Mouse (Mus musculus) lung, embryonic 14.5 days (tissue): ENCODE data around the gene Cfap99. TPM values are rescaled to one million over a fixed set of nuclear protein-coding genes. Genes with fewer than 3 reads are reported as not detected.

Experiments
- ATAC-seq: fragments of 200-750 bp; cut with Nextera tagmentation; 2 replicates; pipeline ENCODE4 v1.8.0; 2017; ENCODE audit warnings: mild to moderate bottlenecking, moderate TSS enrichment, moderate library complexity; ENCODE audit not compliant: insufficient read depth
- DNase-seq: peaks from one replicate; pipeline ENCODE4 v3.0.0-alpha.2; 2015
- H3K27ac ChIP-seq: fragments of 300-500 bp; sonication (generic); 2 replicates; pipeline ENCODE4 v1.5.1; 2014; ENCODE audit warnings: low read depth, mild to moderate bottlenecking, moderate library complexity
- H3K27me3 ChIP-seq: fragments of 300-500 bp; sonication (generic); 2 replicates; pipeline ENCODE4 v1.6.1; 2014; ENCODE audit warnings: low read length, control low read depth; ENCODE audit not compliant: insufficient read depth
- H3K36me3 ChIP-seq: fragments of 300-500 bp; sonication (generic); 2 replicates; pipeline ENCODE4 v1.6.1; 2014; ENCODE audit warnings: control low read depth; ENCODE audit not compliant: insufficient read depth
- H3K4me1 ChIP-seq: fragments of 300-500 bp; sonication (generic); 2 replicates; pipeline ENCODE4 v1.6.1; 2014; ENCODE audit warnings: antibody characterized with exemption, control low read depth; ENCODE audit not compliant: insufficient read depth
- H3K4me2 ChIP-seq: fragments of 300-500 bp; sonication (generic); 2 replicates; pipeline ENCODE4 v1.6.1; 2014; ENCODE audit warnings: mild to moderate bottlenecking
- H3K4me3 ChIP-seq: fragments of 300-500 bp; sonication (generic); 2 replicates; pipeline ENCODE4 v1.5.1; 2014; ENCODE audit warnings: low read depth, low read length
- H3K9ac ChIP-seq: fragments of 300-500 bp; sonication (generic); 2 replicates; pipeline ENCODE4 v1.6.1; 2014
- H3K9me3 ChIP-seq: fragments of 300-500 bp; sonication (generic); 2 replicates; pipeline ENCODE4 v1.6.1; 2016; ENCODE audit warnings: low read depth, low read length, control low read depth
- CTCF ChIP-seq: IDR thresholded peaks from 2 replicates; pipeline ENCODE4 v1.5.1; 2016; ENCODE audit warnings: antibody characterized with exemption, low read depth
- WGBS: fragments of 180-500 bp; shearing (Covaris S2); extraction: QIAGEN DNeasy Blood & Tissue Kit; methylation state at CpG from one replicate; pipeline ENCODE4 v1.1.7; 2014; 5-methylcytosine and 5-hydroxymethylcytosine counted together
- polyA plus RNA-seq: library from polyadenylated mRNA; unstranded; fragments of >200 nt; fragmentation: Nextera tagmentation; extraction: Ambion mirVana; gene quantifications from 2 replicates; pipeline ENCODE4 v1.2.1, GENCODE M21; 2014

Cfap99 gene
- polyA plus RNA-seq, 1 experiment from 2014 or later = not detected

DNA sequence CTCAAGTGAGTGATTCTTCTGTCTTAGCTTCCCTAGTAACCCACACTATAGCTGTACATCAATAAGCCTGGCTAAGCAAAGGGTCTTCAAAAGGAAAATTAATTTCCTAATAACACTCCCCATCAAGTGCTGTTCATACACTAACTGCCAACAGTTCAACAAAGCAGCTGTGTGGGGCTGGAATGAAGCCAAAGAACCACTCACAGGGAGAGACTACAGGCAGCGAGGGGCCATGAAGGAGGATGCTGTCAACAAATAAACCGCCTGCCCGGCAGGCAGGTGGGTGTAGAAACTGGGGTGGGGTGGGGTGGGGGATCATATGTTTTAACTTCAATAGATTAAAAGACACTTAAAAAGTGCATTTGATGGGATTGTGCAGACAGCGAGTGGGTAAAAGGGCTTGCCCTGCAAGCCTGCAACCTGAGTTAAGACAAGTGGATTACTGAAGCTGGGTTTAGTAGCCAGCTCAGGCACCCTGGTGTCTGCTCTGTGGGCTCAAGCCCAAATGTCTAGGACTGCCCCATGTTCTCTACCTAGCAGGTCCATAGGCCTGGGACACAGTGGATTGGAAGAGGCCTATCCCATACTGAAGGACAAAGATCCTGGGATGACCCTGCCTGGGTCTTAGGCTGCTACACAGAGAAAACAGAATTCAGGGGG is 36.0 kb upstream of the Cfap99 start:
- H3K27me3 ChIP-seq = no peaks in the 10 kb centered on the region
- peaks cover 21% of the 10 kb centered on the region for H3K4me1 ChIP-seq
- no peak overlapping the region for H3K9ac ChIP-seq
- H3K4me3 ChIP-seq = no peak overlapping the region
- TF ChIP-seq CTCF = no peak
- H3K27ac ChIP-seq = peak overlapping the region; percentile 5; the same call in 1 of the 2 replicates
- peak; percentile 66; the same call in 1 of the 2 replicates for ATAC-seq
- H3K9me3 ChIP-seq = no peaks in the 10 kb centered on the region
- peak; percentile 88 for DNase-seq
- 15% methylated on average over 4 of the region's 4 CpGs for WGBS
- H3K4me2 ChIP-seq = no peak overlapping the region
- no peaks in the 10 kb centered on the region for H3K36me3 ChIP-seq

DNA sequence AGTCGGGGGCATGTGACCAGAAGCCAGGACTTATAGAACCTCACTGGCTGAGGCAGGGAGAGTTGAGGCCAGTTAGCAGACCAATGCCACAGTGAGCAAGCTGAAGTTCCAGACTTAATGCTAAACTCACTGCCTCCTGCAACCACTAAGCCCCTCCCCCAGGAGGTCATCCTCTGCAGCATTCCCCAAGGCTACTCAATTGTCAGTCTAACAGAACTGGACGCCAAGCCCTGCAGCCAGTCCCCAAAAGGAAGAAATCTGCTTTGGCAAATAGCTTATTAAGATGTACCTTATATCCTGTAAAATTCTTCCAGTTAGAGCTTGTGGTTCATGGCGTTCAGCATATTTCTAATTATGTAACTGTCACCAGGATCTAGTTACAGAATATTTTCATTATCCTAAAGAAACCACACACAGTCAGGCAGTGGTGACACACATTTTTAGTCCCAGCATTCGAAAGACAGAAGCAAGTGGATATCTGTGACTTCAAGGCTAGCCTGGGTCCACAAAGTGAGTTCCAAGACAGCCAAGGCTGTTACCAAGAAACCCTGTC is 35.4 kb upstream of the Cfap99 start:
- H3K27me3 ChIP-seq = no peaks in the 10 kb centered on the region
- peaks cover 21% of the 10 kb centered on the region for H3K4me1 ChIP-seq
- no peak overlapping the region for H3K9ac ChIP-seq
- no peak overlapping the region for H3K27ac ChIP-seq
- H3K9me3 ChIP-seq = no peaks in the 10 kb centered on the region
- H3K4me3 ChIP-seq = no peak overlapping the region
- no peaks in the 10 kb centered on the region for H3K36me3 ChIP-seq
- no peak for ATAC-seq
- no peak for TF ChIP-seq CTCF
- no peak overlapping the region for H3K4me2 ChIP-seq
- 40% methylated on average over 4 of the region's 4 CpGs for WGBS
- no peak for DNase-seq

DNA sequence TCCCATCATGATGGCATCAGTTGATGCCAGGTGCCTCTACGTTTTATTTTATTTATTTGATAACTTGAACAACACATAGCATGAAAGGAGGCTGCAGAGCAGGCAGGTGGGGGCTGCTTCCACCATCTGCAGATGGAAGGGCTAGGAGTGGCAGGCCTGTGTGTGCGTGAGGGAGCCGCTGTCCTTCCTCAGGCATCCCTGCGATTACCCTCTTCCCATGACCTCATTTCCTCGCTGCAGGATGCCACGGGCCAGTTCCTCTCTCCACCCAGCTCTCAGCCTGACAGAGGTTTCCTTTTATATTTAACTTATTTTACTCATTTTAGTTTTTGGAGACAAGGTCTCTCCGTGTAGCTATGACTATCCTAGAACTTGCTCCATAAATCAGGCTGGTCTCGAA is 34.1 kb upstream of the Cfap99 start:
- TF ChIP-seq CTCF = no peak
- H3K9me3 ChIP-seq = no peaks in the 10 kb centered on the region
- ATAC-seq = no peak
- no peak overlapping the region for H3K4me3 ChIP-seq
- H3K27me3 ChIP-seq = no peaks in the 10 kb centered on the region
- no peak overlapping the region for H3K4me2 ChIP-seq
- peaks cover 21% of the 10 kb centered on the region for H3K4me1 ChIP-seq
- H3K9ac ChIP-seq = no peak overlapping the region
- H3K36me3 ChIP-seq = no peaks in the 10 kb centered on the region
- 58% methylated on average over 8 of the region's 8 CpGs for WGBS
- no peak overlapping the region for H3K27ac ChIP-seq
- no peak for DNase-seq

DNA sequence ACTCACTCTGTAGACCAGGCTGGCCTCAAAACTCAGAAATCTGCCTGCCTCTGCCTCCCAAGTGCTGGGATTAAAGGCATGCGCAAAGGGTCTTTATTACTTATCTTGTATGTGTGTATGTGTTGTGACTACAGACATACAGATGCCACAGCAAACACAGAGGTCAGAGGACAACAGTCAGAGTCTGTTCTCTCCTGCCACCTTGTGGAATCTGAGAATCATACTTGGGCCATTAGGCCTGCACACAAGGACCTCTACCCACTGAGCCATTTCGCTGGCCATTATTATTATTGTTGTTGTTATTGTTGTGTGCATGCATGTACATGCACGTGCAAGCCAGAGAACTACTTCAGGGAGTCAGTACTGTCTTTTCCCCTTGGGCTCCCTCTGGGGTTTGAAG is 33.2 kb upstream of the Cfap99 start:
- TF ChIP-seq CTCF = peak; percentile 47

DNA sequence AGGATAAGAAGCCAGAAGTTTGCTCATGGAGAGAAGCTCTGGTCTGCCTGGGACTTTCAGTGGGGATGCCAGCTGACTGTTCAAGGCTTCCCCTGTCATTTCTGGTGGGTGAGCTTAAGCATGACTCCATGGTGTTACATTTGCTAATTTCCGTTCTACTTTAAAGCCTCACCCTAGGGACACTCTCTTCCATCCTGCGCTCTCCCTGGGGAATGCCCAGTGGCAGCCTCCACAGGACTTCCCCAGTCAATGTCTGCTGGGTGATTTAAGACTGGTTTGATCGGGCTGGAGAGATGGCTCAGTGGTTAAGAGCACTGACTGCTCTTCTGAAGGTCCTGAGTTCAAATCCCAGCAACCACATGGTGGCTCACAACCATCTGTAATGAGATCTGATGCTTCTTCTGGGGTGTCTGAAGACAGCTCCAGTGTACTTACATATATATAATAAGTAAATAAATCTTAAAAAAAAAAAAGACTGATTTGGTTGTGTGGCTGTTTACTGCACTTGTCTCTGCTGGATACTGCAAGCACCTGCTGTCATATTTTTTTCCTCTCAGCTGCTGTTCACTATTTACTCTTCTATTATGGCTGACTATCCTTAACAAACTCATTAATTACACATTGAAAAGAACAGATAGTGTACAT is 29.1 kb upstream of the Cfap99 start:
- Histone ChIP-seq H3K27me3 (no peaks in the 10 kb centered on the region), H3K9ac (no peak overlapping the region), H3K27ac (no peak overlapping the region), H3K4me1 (no peaks in the 10 kb centered on the region), H3K4me3 (no peak overlapping the region), H3K4me2 (no peak overlapping the region), H3K9me3 (no peaks in the 10 kb centered on the region), H3K36me3 (no peaks in the 10 kb centered on the region)
- DNase-seq (no peak), ATAC-seq (no peak)
- TF ChIP-seq CTCF = no peak
- WGBS = 65% methylated on average over 3 of the region's 3 CpGs

More for the DNA sequence above, 33.2 kb upstream of the Cfap99 start:
- ATAC-seq (no peak), DNase-seq (peak; percentile 29)
- Histone ChIP-seq H3K9ac (no peak overlapping the region), H3K27me3 (no peaks in the 10 kb centered on the region), H3K9me3 (no peaks in the 10 kb centered on the region), H3K4me1 (peaks cover 13% of the 10 kb centered on the region), H3K4me3 (no peak overlapping the region), H3K4me2 (no peak overlapping the region), H3K27ac (no peak overlapping the region), H3K36me3 (no peaks in the 10 kb centered on the region)
- WGBS = 83% methylated on average over 3 of the region's 3 CpGs

DNA sequence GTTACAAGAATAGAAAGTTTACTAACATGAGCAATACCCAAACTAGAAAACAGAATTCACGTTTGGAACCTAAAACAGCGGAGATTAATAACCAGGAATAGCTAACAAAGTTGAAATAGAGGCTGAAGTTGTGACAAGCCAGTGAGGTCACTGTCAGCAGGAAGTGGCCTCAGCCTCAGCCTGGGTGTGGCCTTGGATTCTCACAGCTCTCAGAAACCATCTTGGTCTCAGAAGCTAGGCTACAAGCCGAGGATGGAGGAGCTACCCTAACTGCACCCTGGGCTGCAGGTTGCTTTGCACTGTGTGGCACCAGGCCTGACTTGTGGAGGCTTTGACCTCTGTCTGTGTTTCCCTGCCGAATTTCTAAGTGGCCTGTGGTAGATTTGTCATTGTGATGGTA is 22.3 kb upstream of the Cfap99 start:
- no peaks in the 10 kb centered on the region for H3K9me3 ChIP-seq
- H3K27me3 ChIP-seq = no peaks in the 10 kb centered on the region
- no peak for TF ChIP-seq CTCF
- H3K4me2 ChIP-seq = no peak overlapping the region
- H3K4me1 ChIP-seq = no peaks in the 10 kb centered on the region
- DNase-seq = no peak
- WGBS = 64% methylated on average over 4 of the region's 4 CpGs
- no peak overlapping the region for H3K27ac ChIP-seq
- H3K4me3 ChIP-seq = no peak overlapping the region
- H3K9ac ChIP-seq = no peak overlapping the region
- no peak for ATAC-seq
- no peaks in the 10 kb centered on the region for H3K36me3 ChIP-seq

DNA sequence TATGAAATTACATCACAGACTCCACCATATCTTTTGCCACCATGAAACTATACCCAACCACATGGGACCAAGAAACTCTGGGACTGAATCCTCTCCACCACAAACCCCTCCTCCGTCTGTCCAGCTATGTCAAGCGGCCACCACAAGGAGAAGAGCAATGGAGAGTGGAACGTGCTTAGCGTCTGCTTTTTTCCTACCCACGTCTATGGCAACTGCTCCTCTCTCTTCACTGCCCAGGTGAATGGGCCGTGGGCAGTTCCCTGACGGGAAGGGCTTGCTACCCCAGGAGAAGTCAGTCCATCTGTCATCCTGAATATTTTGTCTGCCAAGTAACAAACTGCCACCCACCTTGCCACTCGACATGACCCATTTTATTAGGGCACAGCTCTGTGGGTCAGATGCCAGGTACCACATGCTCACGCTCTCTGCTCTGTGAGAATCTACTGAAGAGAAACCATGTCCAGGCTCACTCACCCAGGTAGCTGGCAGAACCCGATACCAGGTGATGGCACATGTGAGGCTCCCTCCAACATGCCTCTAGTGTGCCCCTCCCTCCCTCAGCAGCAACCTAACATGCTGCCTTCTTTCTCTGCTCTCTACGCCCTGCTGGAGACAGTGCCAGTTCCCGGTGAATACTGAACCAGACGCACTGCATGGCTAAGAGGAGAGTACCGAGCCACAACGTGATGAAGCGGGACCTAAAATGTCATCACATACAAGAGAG is 19.0 kb upstream of the Cfap99 start:
- DNase-seq (no peak), ATAC-seq (no peak)
- no peaks in the 10 kb centered on the region for H3K9me3 ChIP-seq
- H3K9ac ChIP-seq = no peak overlapping the region
- H3K36me3 ChIP-seq = no peaks in the 10 kb centered on the region
- no peak for TF ChIP-seq CTCF
- no peak overlapping the region for H3K4me3 ChIP-seq
- 79% methylated on average over 16 of the region's 16 CpGs for WGBS
- H3K27me3 ChIP-seq = no peaks in the 10 kb centered on the region
- no peak overlapping the region for H3K4me2 ChIP-seq
- H3K27ac ChIP-seq = no peak overlapping the region
- no peaks in the 10 kb centered on the region for H3K4me1 ChIP-seq
